Mouse (Mus musculus): ENCODE measurements at regions not wholly inside any gene's neighbourhood (a gene's known extent, or its start where the extent isn't known, plus 50 kb on each side); places are given as distances from the start of the nearest gene placed in this dataset.
"Not testable (repeated sequence)": the region's sequence is repeated elsewhere in the genome, so short reads cannot be mapped to it uniquely, and the experiment has no call there.

- Histone ChIP-seq H3K36me3 (replicated peaks) (no peaks in the 10 kb centered on the region), H3K9ac (no peak overlapping the region), H3K27ac (replicated peaks) (no peak overlapping the region), H3K4me2 (no peak overlapping the region), H3K4me1 (replicated peaks) (no peaks in the 10 kb centered on the region), H3K4me3 (replicated peaks) (no peak overlapping the region), H3K9me3 (replicated peaks) (no peaks in the 10 kb centered on the region), H3K27me3 (no peaks in the 10 kb centered on the region)
- no peak for ATAC-seq (ENCODE audit: insufficient read depth)
- WGBS (ENCODE audit: insufficient replicate concordance) = 65% methylated on average over 2 of the region's 2 CpGs
Measured at GRCm38 (mm10) chr4:7913191-7913590, 325.6 kb downstream of the Car8 start.

DNA sequence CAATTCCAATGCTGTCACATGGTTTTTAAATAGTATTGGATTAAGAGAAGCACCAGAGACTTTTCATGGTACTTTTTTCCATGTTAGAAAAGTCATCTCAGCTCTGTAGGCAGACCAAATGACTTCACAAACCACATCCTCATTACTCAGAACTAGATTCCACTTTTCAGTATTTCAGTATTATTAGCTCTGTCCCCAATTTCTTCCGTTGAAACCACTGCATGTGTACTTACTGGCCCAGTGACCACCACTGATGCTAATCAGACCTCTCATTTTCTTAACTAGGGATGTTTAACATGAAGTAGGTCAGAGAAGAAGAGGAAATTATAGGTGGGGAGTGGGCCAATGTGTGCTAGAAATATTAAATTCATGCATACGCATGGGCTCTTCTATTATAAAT lies 326.2 kb downstream of the Car8 start:
- Histone ChIP-seq H3K9me3 (replicated peaks) (no peaks in the 10 kb centered on the region), H3K27me3 (no peaks in the 10 kb centered on the region), H3K36me3 (replicated peaks) (no peaks in the 10 kb centered on the region), H3K9ac (no peak overlapping the region), H3K27ac (replicated peaks) (no peak overlapping the region), H3K4me3 (replicated peaks) (no peak overlapping the region), H3K4me1 (replicated peaks) (no peaks in the 10 kb centered on the region), H3K4me2 (no peak overlapping the region)
- ATAC-seq (ENCODE audit: insufficient read depth) = no peak
- 40% methylated on average over 2 of the region's 2 CpGs for whole genome bisulfite sequencing (ENCODE audit: insufficient replicate concordance)

GRCm38 (mm10) chr4:7903130-7903529 lies 335.7 kb downstream of the Car8 start:
- Histone ChIP-seq H3K9me3 (replicated peaks) (no peaks in the 10 kb centered on the region), H3K9ac (no peak overlapping the region), H3K4me3 (replicated peaks) (no peak overlapping the region), H3K27ac (replicated peaks) (no peak overlapping the region), H3K4me1 (replicated peaks) (no peaks in the 10 kb centered on the region), H3K27me3 (no peaks in the 10 kb centered on the region), H3K36me3 (replicated peaks) (no peaks in the 10 kb centered on the region), H3K4me2 (no peak overlapping the region)
- ATAC-seq (ENCODE audit: insufficient read depth) = no peak
- WGBS (ENCODE audit: insufficient replicate concordance) = 35% methylated on average over 1 of the region's 1 CpGs

GRCm38 (mm10) chr4:7894914-7895313 lies 343.9 kb downstream of the Car8 start:
- no peak for ATAC-seq (ENCODE audit: insufficient read depth)
- H3K9me3 ChIP-seq (replicated peaks) = no peaks in the 10 kb centered on the region
- 61% methylated on average over 4 of the region's 4 CpGs for WGBS (ENCODE audit: insufficient replicate concordance)
- no peak overlapping the region for H3K4me2 ChIP-seq
- no peak overlapping the region for H3K4me3 ChIP-seq (replicated peaks)
- H3K27me3 ChIP-seq = no peaks in the 10 kb centered on the region
- H3K27ac ChIP-seq (replicated peaks) = no peak overlapping the region
- H3K9ac ChIP-seq = no peak overlapping the region
- no peaks in the 10 kb centered on the region for H3K4me1 ChIP-seq (replicated peaks)
- H3K36me3 ChIP-seq (replicated peaks) = no peaks in the 10 kb centered on the region

DNA sequence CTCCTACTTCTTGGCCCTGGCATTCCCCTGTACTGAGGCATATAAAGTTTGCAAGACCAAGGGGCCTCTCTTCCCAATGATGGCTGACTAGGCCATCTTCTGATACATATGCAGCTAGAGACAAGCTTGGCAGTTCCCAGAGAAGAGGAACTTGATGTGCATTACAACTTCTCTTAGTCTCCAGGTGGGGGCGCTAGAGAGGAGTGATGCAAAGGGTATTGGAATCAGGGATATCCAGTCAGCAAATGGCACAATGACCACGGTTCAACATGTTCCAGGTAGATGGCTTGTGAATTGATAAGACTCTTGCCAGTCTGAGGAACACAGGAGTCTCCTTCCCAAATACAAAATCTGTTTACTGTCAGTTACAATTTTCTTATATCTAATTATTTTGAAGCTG lies 347.7 kb downstream of the Car8 start:
- H3K9me3 ChIP-seq (replicated peaks) = no peaks in the 10 kb centered on the region
- WGBS (ENCODE audit: insufficient replicate concordance) = 44% methylated on average over 2 of the region's 2 CpGs
- ATAC-seq (ENCODE audit: insufficient read depth) = no peak

GRCm38 (mm10) chr4:7854518-7854917 lies 384.3 kb downstream of the Car8 start:
- Histone ChIP-seq H3K4me3 (replicated peaks) (no peak overlapping the region), H3K9me3 (replicated peaks) (no peaks in the 10 kb centered on the region), H3K9ac (no peak overlapping the region), H3K4me2 (no peak overlapping the region), H3K27me3 (no peaks in the 10 kb centered on the region), H3K36me3 (replicated peaks) (no peaks in the 10 kb centered on the region), H3K4me1 (replicated peaks) (no peaks in the 10 kb centered on the region), H3K27ac (replicated peaks) (no peak overlapping the region)
- ATAC-seq (ENCODE audit: insufficient read depth) = no peak
- WGBS (ENCODE audit: insufficient replicate concordance) = 59% methylated on average over 1 of the region's 1 CpGs

More for the DNA sequence above, 347.7 kb downstream of the Car8 start:
- H3K4me1 ChIP-seq (replicated peaks) = no peaks in the 10 kb centered on the region
- no peak overlapping the region for H3K27ac ChIP-seq (replicated peaks)
- H3K36me3 ChIP-seq (replicated peaks) = no peaks in the 10 kb centered on the region
- H3K9ac ChIP-seq = no peak overlapping the region
- H3K27me3 ChIP-seq = no peaks in the 10 kb centered on the region
- no peak overlapping the region for H3K4me2 ChIP-seq
- no peak overlapping the region for H3K4me3 ChIP-seq (replicated peaks)

- WGBS (ENCODE audit: insufficient replicate concordance) = 38% methylated on average over 1 of the region's 1 CpGs
- Histone ChIP-seq H3K9me3 (replicated peaks) (no peaks in the 10 kb centered on the region), H3K9ac (no peak overlapping the region), H3K36me3 (replicated peaks) (no peaks in the 10 kb centered on the region), H3K4me3 (replicated peaks) (no peak overlapping the region), H3K4me1 (replicated peaks) (no peaks in the 10 kb centered on the region), H3K27me3 (no peaks in the 10 kb centered on the region), H3K4me2 (no peak overlapping the region), H3K27ac (replicated peaks) (no peak overlapping the region)
- no peak for ATAC-seq (ENCODE audit: insufficient read depth)
Measured at GRCm38 (mm10) chr4:7853121-7853782, 385.6 kb downstream of the Car8 start.

- Histone ChIP-seq H3K27me3 (no peaks in the 10 kb centered on the region), H3K4me2 (no peak overlapping the region), H3K9me3 (replicated peaks) (no peaks in the 10 kb centered on the region), H3K4me1 (replicated peaks) (no peaks in the 10 kb centered on the region), H3K27ac (replicated peaks) (no peak overlapping the region), H3K9ac (no peak overlapping the region), H3K36me3 (replicated peaks) (no peaks in the 10 kb centered on the region), H3K4me3 (replicated peaks) (no peak overlapping the region)
- ATAC-seq (ENCODE audit: insufficient read depth) = no peak
- 58% methylated on average over 4 of the region's 4 CpGs for WGBS (ENCODE audit: insufficient replicate concordance)
Measured at GRCm38 (mm10) chr4:7852006-7852615, 386.7 kb downstream of the Car8 start.

DNA sequence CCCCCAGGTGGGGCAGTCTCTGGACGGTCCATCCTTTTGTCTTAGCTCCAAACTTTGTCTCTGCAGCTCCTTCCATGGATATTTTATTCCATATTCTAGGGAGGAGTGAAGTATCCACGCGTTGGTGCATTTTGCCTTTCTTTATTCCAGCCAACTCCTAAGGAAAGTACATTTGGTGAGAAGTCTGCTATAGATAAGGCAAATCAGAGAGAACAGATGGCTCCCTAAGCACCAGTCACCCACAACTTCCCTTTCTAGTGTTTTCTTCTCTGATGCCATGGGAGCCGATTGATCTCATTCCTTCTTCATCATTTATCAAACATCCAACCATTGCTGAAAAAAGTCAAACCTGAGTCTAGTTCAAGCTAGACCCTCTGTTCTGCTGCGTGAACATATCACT lies 391.4 kb downstream of the Car8 start:
- no peak overlapping the region for H3K27ac ChIP-seq (replicated peaks)
- H3K9me3 ChIP-seq (replicated peaks) = no peaks in the 10 kb centered on the region
- no peaks in the 10 kb centered on the region for H3K27me3 ChIP-seq
- H3K4me1 ChIP-seq (replicated peaks) = no peaks in the 10 kb centered on the region
- ATAC-seq (ENCODE audit: insufficient read depth) = no peak
- no peaks in the 10 kb centered on the region for H3K36me3 ChIP-seq (replicated peaks)
- H3K4me2 ChIP-seq = no peak overlapping the region
- no peak overlapping the region for H3K9ac ChIP-seq
- WGBS (ENCODE audit: insufficient replicate concordance) = 27% methylated on average over 5 of the region's 5 CpGs
- H3K4me3 ChIP-seq (replicated peaks) = no peak overlapping the region

DNA sequence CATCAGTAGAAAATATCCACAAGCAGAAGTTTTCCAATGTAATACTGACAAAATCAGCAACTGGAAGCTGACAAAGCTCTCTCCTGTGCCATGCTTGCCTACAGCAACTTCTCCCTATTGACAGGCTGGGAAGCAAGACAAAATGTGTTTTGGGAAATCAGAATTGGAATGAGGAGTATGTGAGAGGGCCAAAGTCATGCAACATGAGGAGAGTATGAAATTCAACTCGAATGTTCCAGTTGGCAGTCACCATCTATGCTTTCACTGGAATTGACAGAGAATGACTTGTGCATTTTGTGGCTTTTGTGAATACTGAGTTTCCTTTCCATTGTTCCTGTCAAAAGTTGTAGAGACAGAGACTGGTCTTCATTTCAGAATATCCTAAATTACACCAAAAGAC lies 409.7 kb downstream of the Car8 start:
- Histone ChIP-seq H3K4me2 (no peak overlapping the region), H3K36me3 (replicated peaks) (no peaks in the 10 kb centered on the region), H3K4me3 (replicated peaks) (no peak overlapping the region), H3K9ac (no peak overlapping the region), H3K9me3 (replicated peaks) (no peaks in the 10 kb centered on the region), H3K27me3 (no peaks in the 10 kb centered on the region), H3K27ac (replicated peaks) (no peak overlapping the region), H3K4me1 (replicated peaks) (no peaks in the 10 kb centered on the region)
- 29% methylated on average over 1 of the region's 1 CpGs for WGBS (ENCODE audit: insufficient replicate concordance)
- no peak for ATAC-seq (ENCODE audit: insufficient read depth)

DNA sequence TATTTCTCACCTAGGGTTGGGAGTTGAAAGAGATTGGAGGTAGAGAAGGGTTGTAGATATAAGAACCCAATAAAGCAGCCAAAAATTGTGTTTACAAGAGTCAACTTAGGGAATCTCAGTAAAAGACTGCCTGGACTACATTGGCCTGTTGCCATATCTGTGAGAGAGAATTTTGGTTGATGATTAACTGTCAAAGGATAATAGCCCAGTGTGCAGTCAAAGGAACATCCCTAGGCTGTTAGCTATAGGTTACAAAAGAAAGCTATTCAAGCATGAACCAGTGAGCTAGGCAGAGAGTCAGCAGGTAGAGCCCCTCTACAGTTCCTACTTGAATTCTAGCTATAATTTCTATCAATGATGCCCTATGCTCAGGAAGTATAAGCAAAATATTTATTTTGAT lies 419.0 kb downstream of the Car8 start:
- Histone ChIP-seq H3K36me3 (replicated peaks) (no peaks in the 10 kb centered on the region), H3K9me3 (replicated peaks) (no peaks in the 10 kb centered on the region), H3K27me3 (no peaks in the 10 kb centered on the region), H3K4me1 (replicated peaks) (no peaks in the 10 kb centered on the region), H3K27ac (replicated peaks) (no peak overlapping the region), H3K4me2 (no peak overlapping the region), H3K9ac (no peak overlapping the region), H3K4me3 (replicated peaks) (no peak overlapping the region)
- ATAC-seq (ENCODE audit: insufficient read depth) = no peak

DNA sequence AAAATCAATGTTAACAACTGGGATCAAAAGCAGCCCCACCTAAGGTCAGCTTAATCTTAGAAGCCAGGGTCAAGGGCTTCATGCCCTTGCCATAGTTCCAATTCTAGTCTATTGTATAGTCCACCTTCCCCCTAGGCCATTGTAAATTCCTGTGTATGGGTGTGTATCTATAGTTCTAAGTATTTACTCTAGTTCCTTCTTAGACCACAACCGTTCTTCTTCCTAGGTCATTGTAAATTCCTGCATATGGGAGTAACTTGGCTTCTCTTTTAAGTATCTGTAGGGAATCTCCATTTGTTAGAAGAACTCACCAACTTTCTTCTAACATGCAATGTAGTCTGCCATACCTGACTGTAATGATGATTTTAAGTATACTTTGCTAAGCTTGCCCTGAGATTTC lies 461.1 kb downstream of the Car8 start:
- H3K27me3 ChIP-seq = not testable (repeated sequence)
- 63% methylated on average over 1 of the region's 1 CpGs for WGBS (ENCODE audit: insufficient replicate concordance)

More for the DNA sequence above, 461.1 kb downstream of the Car8 start:
- H3K27ac ChIP-seq (replicated peaks); H3K4me1 ChIP-seq (replicated peaks); ATAC-seq (ENCODE audit: insufficient read depth); H3K9me3 ChIP-seq (replicated peaks); H3K4me3 ChIP-seq (replicated peaks); H3K4me2 ChIP-seq; H3K36me3 ChIP-seq (replicated peaks); H3K9ac ChIP-seq: not testable (repeated sequence)

Data from liver, embryonic 15.5 days (tissue).